Comparison of ENCODE assay signal across 27 mouse cellular contexts in the genomic region with DNA sequence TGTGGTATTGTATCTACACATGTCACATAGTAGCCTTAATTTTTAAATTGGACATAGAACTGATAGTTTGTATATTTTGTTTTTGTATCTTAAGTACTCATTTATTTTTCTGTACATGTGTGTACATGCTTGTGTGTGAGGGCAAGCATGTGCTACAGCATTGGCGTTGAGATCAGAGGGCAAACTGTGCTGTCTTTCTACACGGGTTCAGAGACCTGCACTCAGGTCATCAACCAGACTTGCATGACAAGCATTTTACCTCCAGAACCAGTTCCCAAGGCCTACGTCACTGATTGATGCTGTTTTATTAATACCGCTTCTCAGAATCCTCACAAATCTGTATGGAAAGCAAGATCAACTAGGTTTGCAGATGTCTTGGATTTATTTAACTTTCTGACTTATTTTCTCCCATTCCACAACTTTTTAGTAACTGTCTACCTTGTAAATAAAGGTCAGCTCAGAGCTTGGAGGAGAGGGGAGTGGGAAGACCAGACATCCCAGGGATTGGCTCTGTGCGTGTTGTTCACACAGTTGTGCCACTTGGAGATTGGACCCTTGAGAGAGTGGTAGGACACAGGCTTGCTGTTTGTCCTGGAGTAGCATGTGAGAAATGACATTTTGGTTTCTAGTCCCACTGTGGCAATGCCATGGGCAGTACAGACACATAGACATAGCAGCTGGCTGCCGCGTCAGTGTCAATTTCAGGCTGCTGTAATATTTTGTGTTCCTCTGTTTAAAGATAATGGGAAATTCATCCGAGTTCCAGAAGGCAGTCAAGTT.
"Had no signal": no experiment of that assay in that cellular context is flagged by ENCODE, and none has a peak within 500 bp of the region (broad histone marks: within the 10 kb centered on the region; RNA-seq: fewer than 3 reads in every experiment).

No protein-coding gene starts in this region.

- H3K4me2 ChIP-seq: heart, embryonic 13.5 days; heart, embryonic 15.5 days; hindbrain, embryonic 12.5 days; hindbrain, embryonic 14.5 days; intestine, embryonic 15.5 days; limb, embryonic 13.5 days; limb, embryonic 15.5 days; liver, embryonic 11.5 days; liver, embryonic 13.5 days had no signal

- DNase-seq: gastrocnemius, adult 2 months; gastrocnemius, postnatal 10 days; gastrocnemius, postnatal 25 days; heart, adult 2 months; heart, postnatal 14 days; heart, postnatal 4 days; kidney, adult 18-20 months; kidney, adult 8-10 months; kidney, postnatal 10 days; kidney, postnatal 25 days; kidney, postnatal 4 days; layer of hippocampus, postnatal 36 days; left cerebral cortex, postnatal 4 days; liver, embryonic 13.5 days had no signal

- H3K27me3 ChIP-seq: heart, embryonic 13.5 days; heart, embryonic 15.5 days; hindbrain, embryonic 12.5 days; intestine, embryonic 15.5 days; limb, embryonic 13.5 days; limb, embryonic 15.5 days; liver, embryonic 13.5 days had no signal

- H3K9me3 ChIP-seq: heart, embryonic 13.5 days; heart, embryonic 15.5 days; hindbrain, embryonic 10.5 days; hindbrain, embryonic 12.5 days; intestine, embryonic 15.5 days; limb, embryonic 13.5 days; limb, embryonic 15.5 days; liver, embryonic 13.5 days had no signal

- H3K4me3 ChIP-seq: gastrocnemius, adult 2 months; heart, adult 2 months; heart, embryonic 13.5 days; heart, embryonic 15.5 days; hindbrain, embryonic 10.5 days; hindbrain, embryonic 12.5 days; intestine, embryonic 15.5 days; layer of hippocampus, adult 2 months; limb, embryonic 13.5 days; limb, embryonic 15.5 days; liver, embryonic 13.5 days had no signal

- H3K9ac ChIP-seq: heart, embryonic 13.5 days; heart, embryonic 15.5 days; hindbrain, embryonic 12.5 days; hindbrain, embryonic 14.5 days; intestine, embryonic 15.5 days; limb, embryonic 13.5 days; limb, embryonic 15.5 days; liver, embryonic 13.5 days had no signal

- ATAC-seq: hindbrain, embryonic 16.5 days; inflammation-experienced regulatory T-cells, adult 6 months; intestine, embryonic 15.5 days; intestine, postnatal 0 days had no signal

- H3K4me1 ChIP-seq: heart, embryonic 13.5 days; heart, embryonic 15.5 days; hindbrain, embryonic 10.5 days; hindbrain, embryonic 12.5 days had no signal

- H3K27ac ChIP-seq: gastrocnemius, adult 2 months; heart, adult 2 months; heart, embryonic 13.5 days; heart, embryonic 15.5 days; hindbrain, embryonic 10.5 days; hindbrain, embryonic 12.5 days; hindbrain, embryonic 14.5 days; intestine, embryonic 15.5 days; layer of hippocampus, adult 2 months; limb, embryonic 13.5 days; limb, embryonic 15.5 days; liver, embryonic 13.5 days had no signal
